Mouse (Mus musculus) ES-E14 (cell line): Measurements from ENCODE around the gene Ptprr.

ENCODE experiments used
- CHD2 ChIP-seq: IDR thresholded peaks from 2 replicates; pipeline ENCODE4 v1.6.1; 2014; ENCODE audit warnings: mild to moderate bottlenecking, low read depth, low read length, inconsistent platforms
- HCFC1 ChIP-seq: IDR thresholded peaks from 2 replicates; pipeline ENCODE4 v1.6.1; 2012; ENCODE audit warnings: low read length, inconsistent platforms, borderline replicate concordance; ENCODE audit not compliant: insufficient read depth
- MAFK ChIP-seq: IDR thresholded peaks from 2 replicates; pipeline ENCODE4 v1.6.1; 2014; ENCODE audit warnings: mild to moderate bottlenecking, low read depth, low read length, inconsistent platforms; ENCODE audit not compliant: insufficient read depth
- ZC3H11A ChIP-seq: IDR thresholded peaks from 2 replicates; pipeline ENCODE4 v1.6.1; 2012; ENCODE audit warnings: low read depth, mild to moderate bottlenecking, inconsistent platforms, low read length, borderline replicate concordance

GRCm38 (mm10) chr10:116038150-116038549, 20.1 kb downstream of the Ptprr start:
- TF ChIP-seq MAFK (no peak), CHD2 (no peak), ZC3H11A (no peak), HCFC1 (no peak)
